Mouse (Mus musculus) hindbrain, embryonic 16.5 days (tissue): Measurements from ENCODE around the gene Pet100. TPM values are rescaled to one million over a fixed set of nuclear protein-coding genes. Genes with fewer than 3 reads are reported as not detected.

Experiments used
- ATAC-seq: fragments of 200-750 bp; cut with Nextera tagmentation; 2 replicates; pipeline ENCODE4 v1.8.0; 2017; ENCODE audit warnings: moderate TSS enrichment, moderate library complexity
- H3K27ac ChIP-seq: fragments of 300-500 bp; sonication (generic); 2 replicates; pipeline ENCODE4 v1.5.1; 2014; ENCODE audit warnings: low read depth, mild to moderate bottlenecking, control low read depth, low read length, moderate library complexity
- H3K27me3 ChIP-seq: fragments of 300-500 bp; sonication (generic); replicated peaks from 2 replicates; pipeline ENCODE4 v1.6.1; 2014; ENCODE audit warnings: low read length; ENCODE audit not compliant: control insufficient read depth, insufficient read depth
- H3K36me3 ChIP-seq: fragments of 300-500 bp; sonication (generic); 2 replicates; pipeline ENCODE4 v1.6.1; 2014; ENCODE audit warnings: mild to moderate bottlenecking, low read length, moderate library complexity, mixed read lengths; ENCODE audit not compliant: control insufficient read depth, insufficient read depth
- H3K4me1 ChIP-seq: fragments of 300-500 bp; sonication (generic); 2 replicates; pipeline ENCODE4 v1.6.1; 2014; ENCODE audit warnings: low read depth, low read length; ENCODE audit not compliant: control insufficient read depth, insufficient read depth
- H3K4me2 ChIP-seq: fragments of 300-500 bp; sonication (generic); 2 replicates; pipeline ENCODE4 v1.6.1; 2014; ENCODE audit warnings: mild to moderate bottlenecking, low read length, control low read depth, moderate library complexity
- H3K4me3 ChIP-seq: fragments of 300-500 bp; sonication (generic); 2 replicates; pipeline ENCODE4 v1.5.1; 2014; ENCODE audit warnings: mild to moderate bottlenecking, low read length, control low read depth, moderate library complexity
- H3K9ac ChIP-seq: fragments of 300-500 bp; sonication (generic); 2 replicates; pipeline ENCODE4 v1.6.1; 2014; ENCODE audit warnings: low read depth, mild to moderate bottlenecking, control low read depth, low read length, moderate library complexity
- H3K9me3 ChIP-seq: fragments of 300-500 bp; sonication (generic); 2 replicates; pipeline ENCODE4 v1.6.1; 2014; ENCODE audit warnings: mild to moderate bottlenecking, low read length, moderate library complexity; ENCODE audit not compliant: control insufficient read depth
- WGBS: fragments of 180-500 bp; shearing (Covaris S2); extraction: QIAGEN DNeasy Blood & Tissue Kit; methylation state at CpG from one replicate; pipeline ENCODE4 v1.1.7; 2014; 5-methylcytosine and 5-hydroxymethylcytosine counted together
- polyA plus RNA-seq: library from polyadenylated mRNA; unstranded; fragments of >200 nt; fragmentation: Nextera tagmentation; extraction: Ambion mirVana; gene quantifications from 2 replicates; pipeline ENCODE4 v1.2.1, GENCODE M21; 2015

The Pet100 gene
- polyA plus RNA-seq, 1 experiment from 2014 or later: 73.2 TPM

- no peak overlapping the region for H3K9ac ChIP-seq
- ATAC-seq: 0 out of 2 replicates have a peak, but pooled peaks have one; percentile 5
- no peak overlapping the region; the same call in 1 of the 2 replicates for H3K27ac ChIP-seq
- no peaks in the 10 kb centered on the region for H3K27me3 ChIP-seq
- H3K4me3 ChIP-seq: no peak overlapping the region
- H3K4me1 ChIP-seq: no peaks in the 10 kb centered on the region
- 88% methylated on average over 12 of the region's 12 CpGs for WGBS
- H3K36me3 ChIP-seq: peaks cover 70% of the 10 kb centered on the region
- H3K4me2 ChIP-seq: no peak overlapping the region
- H3K9me3 ChIP-seq: no peaks in the 10 kb centered on the region
Observed at GRCm38 (mm10) chr8:3609046-3609815, 12.1 kb upstream of the Pet100 start.

- H3K27me3 ChIP-seq: no peaks in the 10 kb centered on the region
- 91% methylated on average over 6 of the region's 6 CpGs for WGBS
- no peak overlapping the region for H3K4me3 ChIP-seq
- ATAC-seq: 0 out of 2 replicates have a peak, but pooled peaks have one; percentile 5
- H3K4me1 ChIP-seq: no peaks in the 10 kb centered on the region
- H3K27ac ChIP-seq: no peak overlapping the region
- H3K4me2 ChIP-seq: no peak overlapping the region
- no peak overlapping the region for H3K9ac ChIP-seq
- no peaks in the 10 kb centered on the region for H3K9me3 ChIP-seq
- H3K36me3 ChIP-seq: peaks cover 70% of the 10 kb centered on the region
Observed at GRCm38 (mm10) chr8:3609816-3610150, 11.6 kb upstream of the Pet100 start.

GRCm38 (mm10) chr8:3622119-3622518 is 771 bp downstream of the Pet100 start:
- peaks cover 10% of the 10 kb centered on the region for H3K36me3 ChIP-seq
- WGBS: 74% methylated on average over 8 of the region's 8 CpGs
- H3K9me3 ChIP-seq: no peaks in the 10 kb centered on the region
- ATAC-seq: no peak
- peak overlapping the region; percentile 83 for H3K4me3 ChIP-seq
- H3K4me2 ChIP-seq: peak overlapping the region; percentile 83
- peak overlapping the region; percentile 71 for H3K9ac ChIP-seq
- H3K27me3 ChIP-seq: no peaks in the 10 kb centered on the region
- H3K27ac ChIP-seq: no peak overlapping the region
- peaks cover 16% of the 10 kb centered on the region for H3K4me1 ChIP-seq

- H3K9ac ChIP-seq: no peak within 1 kb of the TSS
- ATAC-seq: no peak
- no peak within 1 kb of the TSS for H3K4me2 ChIP-seq
- peaks cover 9% of the 10 kb centered on the region for H3K4me1 ChIP-seq
- H3K9me3 ChIP-seq: no peaks in the 10 kb centered on the region
- no peaks in the 10 kb centered on the region for H3K27me3 ChIP-seq
- 62% methylated on average over 1 of the region's 1 CpGs for WGBS
- H3K36me3 ChIP-seq: no peaks in the 10 kb centered on the region; the same call in 1 of the 2 replicates
- no peak within 1 kb of the TSS for H3K27ac ChIP-seq
- no peak within 1 kb of the TSS for H3K4me3 ChIP-seq
Observed at GRCm38 (mm10) chr8:3625445-3625844, 4.1 kb downstream of the Pet100 start, which contains the start of gene Pcp2. Pcp2 (minus strand) TSS chr8:3625545.

GRCm38 (mm10) chr8:3626971-3627370 is 5.6 kb downstream of the Pet100 start:
- no peak overlapping the region for H3K4me3 ChIP-seq
- 71% methylated on average over 5 of the region's 5 CpGs for WGBS

GRCm38 (mm10) chr8:3628014-3628413 is 6.7 kb downstream of the Pet100 start:
- no peak for ATAC-seq
- H3K4me2 ChIP-seq: no peak overlapping the region
- no peaks in the 10 kb centered on the region for H3K27me3 ChIP-seq
- H3K4me3 ChIP-seq: no peak overlapping the region
- peaks cover 9% of the 10 kb centered on the region for H3K4me1 ChIP-seq
- 37% methylated on average over 5 of the region's 5 CpGs for WGBS
- no peak overlapping the region for H3K9ac ChIP-seq
- H3K27ac ChIP-seq: no peak overlapping the region
- no peaks in the 10 kb centered on the region; the same call in 1 of the 2 replicates for H3K36me3 ChIP-seq
- no peaks in the 10 kb centered on the region for H3K9me3 ChIP-seq

More at GRCm38 (mm10) chr8:3626971-3627370, 5.6 kb downstream of the Pet100 start:
- Histone ChIP-seq H3K36me3 (no peaks in the 10 kb centered on the region; the same call in 1 of the 2 replicates), H3K9me3 (no peaks in the 10 kb centered on the region), H3K4me1 (peaks cover 14% of the 10 kb centered on the region), H3K4me2 (no peak overlapping the region), H3K27me3 (no peaks in the 10 kb centered on the region), H3K27ac (no peak overlapping the region), H3K9ac (no peak overlapping the region)
- ATAC-seq: no peak

- Histone ChIP-seq H3K4me1 (peaks cover 9% of the 10 kb centered on the region), H3K9me3 (no peaks in the 10 kb centered on the region), H3K36me3 (no peaks in the 10 kb centered on the region), H3K27ac (no peak within 1 kb of the TSS), H3K4me2 (peak within 1 kb of the TSS; percentile 64), H3K27me3 (no peaks in the 10 kb centered on the region), H3K4me3 (peak within 1 kb of the TSS; percentile 49), H3K9ac (peak within 1 kb of the TSS; percentile 58)
- peak; percentile 88 for ATAC-seq
- WGBS: 4% methylated on average over 47 of the region's 47 CpGs
Observed at GRCm38 (mm10) chr8:3630647-3631477, 9.5 kb downstream of the Pet100 start, which contains the start of gene Stxbp2. Stxbp2 (plus strand) TSS chr8:3630955.

- Histone ChIP-seq H3K27me3 (no peaks in the 10 kb centered on the region), H3K4me2 (peak overlapping the region; percentile 64), H3K9me3 (no peaks in the 10 kb centered on the region), H3K36me3 (no peaks in the 10 kb centered on the region), H3K4me3 (peak overlapping the region; percentile 49), H3K9ac (peak overlapping the region; percentile 58), H3K27ac (no peak overlapping the region), H3K4me1 (peaks cover 9% of the 10 kb centered on the region)
- WGBS: 26% methylated on average over 8 of the region's 8 CpGs
- ATAC-seq: no peak; the same call in 1 of the 2 replicates
Observed at GRCm38 (mm10) chr8:3631478-3631875, 10.1 kb downstream of the Pet100 start.

GRCm38 (mm10) chr8:3645804-3646203 is 24.5 kb downstream of the Pet100 start:
- Histone ChIP-seq H3K27me3 (no peaks in the 10 kb centered on the region), H3K9ac (no peak overlapping the region), H3K4me1 (no peaks in the 10 kb centered on the region), H3K36me3 (no peaks in the 10 kb centered on the region), H3K27ac (no peak overlapping the region), H3K4me2 (no peak overlapping the region), H3K4me3 (no peak overlapping the region), H3K9me3 (no peaks in the 10 kb centered on the region)
- ATAC-seq: no peak
- 21% methylated on average over 5 of the region's 5 CpGs for WGBS
